Mouse (Mus musculus) right cerebral cortex, postnatal 14 days (tissue): ENCODE data around the gene Trappc10.

Source experiments
- DNase-seq: peaks from one replicate; pipeline ENCODE4 v3.0.0; 2022

Trappc10 gene

DNA sequence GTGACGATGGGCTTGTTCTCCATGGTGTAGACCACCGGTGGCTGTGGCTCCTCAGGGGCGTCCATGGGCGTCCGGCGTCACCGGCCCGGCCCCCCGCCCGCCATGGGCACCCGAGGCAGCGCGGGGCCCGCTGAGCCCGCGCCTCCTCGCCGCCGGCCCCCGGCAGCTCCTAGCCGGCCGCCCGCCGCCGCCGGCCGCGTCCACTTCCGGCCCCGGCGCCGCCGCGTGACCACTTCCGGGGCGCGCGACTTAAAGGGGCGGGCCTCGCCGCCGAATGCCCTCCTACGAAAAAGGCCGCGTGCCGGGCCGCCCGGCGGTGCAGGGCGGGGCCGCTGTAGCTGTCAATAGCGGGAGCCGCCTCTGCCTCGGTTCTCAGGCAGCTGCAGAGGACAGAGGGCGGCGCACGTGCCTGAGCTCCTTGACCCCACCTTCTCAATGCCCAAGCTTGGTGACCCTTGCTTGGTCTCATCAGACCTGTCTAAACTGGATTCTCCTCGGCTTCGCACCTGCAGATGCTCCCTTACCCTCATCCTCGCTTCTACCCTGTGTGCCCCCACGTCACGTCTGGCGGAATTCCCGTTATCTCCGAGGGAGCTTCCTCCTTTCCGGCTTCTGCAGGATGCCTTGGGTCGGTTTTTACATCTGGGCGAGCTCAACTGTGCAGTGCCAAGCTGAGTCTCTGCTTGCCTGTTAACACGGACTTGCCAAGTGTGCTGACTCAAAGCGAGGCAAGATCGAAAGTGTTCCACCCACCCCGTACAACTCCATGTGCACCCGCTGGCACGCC, at the start of gene Trappc10:
Gene Trappc10 (minus strand): TSS at position 204 of the 787 bp plus-strand sequence.
- DNase-seq: peak; percentile 86

DNA sequence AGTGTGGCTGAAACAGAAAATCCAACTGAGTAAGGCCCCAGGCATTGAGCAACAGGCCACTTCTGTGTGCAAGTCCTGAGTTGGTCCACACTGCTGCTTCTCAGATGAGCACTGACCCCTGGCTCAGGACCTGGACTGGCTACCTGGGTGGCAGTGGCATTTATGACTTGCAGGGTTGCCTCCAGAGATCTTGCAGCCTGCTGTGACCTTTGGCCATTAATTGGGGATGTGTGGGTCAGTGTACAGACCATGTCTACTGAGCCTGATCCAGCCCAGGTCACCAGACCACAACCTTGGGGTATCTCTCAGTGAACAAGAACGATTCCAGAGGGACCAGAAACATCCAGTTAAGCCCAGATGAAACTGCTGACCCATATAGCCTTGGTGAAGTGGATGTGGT, 49.1 kb upstream of the Trappc10 start:
- DNase-seq: no peak

DNA sequence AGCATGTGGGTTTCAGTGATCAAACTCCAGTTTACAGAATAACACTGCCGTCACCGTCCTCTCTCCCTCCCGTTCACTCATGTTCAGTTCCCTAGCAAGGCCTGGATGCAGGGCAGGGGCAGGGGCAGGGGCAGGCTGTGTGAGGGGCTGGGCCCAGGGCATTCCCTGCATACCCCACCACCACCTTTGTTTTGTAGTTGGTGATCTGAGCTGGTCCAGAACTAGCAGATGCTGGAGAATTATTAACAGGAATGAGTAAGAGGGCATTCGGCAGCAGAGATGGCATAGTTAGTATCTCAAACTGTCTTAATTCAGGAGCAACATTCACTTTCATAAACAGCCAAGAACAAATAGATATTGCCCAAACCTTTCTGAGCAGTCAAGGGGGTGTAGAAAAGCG, 47.9 kb upstream of the Trappc10 start:
- DNase-seq: no peak

DNA sequence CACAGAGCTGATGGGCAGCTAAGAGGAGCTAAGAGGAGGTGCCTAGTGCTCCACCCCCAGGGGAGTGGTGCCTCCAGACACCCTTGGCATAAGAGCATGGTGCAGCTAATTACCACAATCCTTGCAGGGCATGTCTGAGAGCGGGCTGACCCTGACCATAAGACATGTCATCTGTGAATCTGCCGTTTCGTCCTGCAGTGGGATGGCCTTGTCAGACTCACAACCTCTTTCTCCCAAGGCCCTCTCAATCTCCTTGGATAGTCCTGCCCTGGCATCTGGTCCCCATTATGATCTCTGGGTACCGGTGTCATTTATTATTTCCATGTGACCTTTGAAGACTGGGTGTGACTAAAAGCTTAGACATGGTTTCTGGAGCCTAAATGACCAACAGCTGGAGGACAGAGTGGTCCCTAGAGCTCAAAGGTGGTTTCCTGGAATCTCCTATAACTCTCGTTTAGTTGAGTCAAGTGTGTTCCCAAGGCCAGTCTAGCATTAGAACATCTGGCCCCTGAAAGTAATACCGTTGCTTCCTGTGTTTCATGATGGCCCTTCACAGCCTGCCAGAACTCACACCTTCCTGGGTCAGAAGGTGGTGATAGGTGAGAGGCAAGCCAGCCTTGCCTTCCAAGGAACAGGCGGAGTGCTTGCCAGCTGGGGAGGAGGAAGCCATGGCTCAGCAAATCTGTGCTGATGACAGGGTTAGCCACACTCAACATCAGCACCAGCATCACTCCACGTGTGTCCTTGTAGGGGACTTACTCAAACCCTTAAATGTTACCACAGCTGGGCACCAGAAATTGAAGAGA, 46.5 kb upstream of the Trappc10 start:
- no peak for DNase-seq

DNA sequence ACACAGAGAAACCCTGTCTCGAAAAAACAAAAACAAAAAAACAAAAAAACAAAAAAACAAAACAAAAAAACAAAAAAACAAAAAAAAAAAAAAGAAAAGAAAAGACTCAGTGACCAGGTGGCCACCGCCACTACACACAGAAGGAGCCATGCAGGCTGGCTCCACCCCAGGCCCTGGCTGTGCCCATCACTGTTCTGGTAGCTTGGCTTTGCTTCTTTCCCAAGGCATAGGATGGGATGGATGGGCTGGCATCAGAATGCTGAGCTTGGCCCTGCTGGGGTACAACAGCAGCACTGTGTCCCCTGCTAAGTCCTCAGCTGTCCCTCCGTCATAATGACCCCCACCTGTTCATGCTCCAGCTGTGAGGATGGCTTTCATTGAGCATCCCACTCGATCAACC, 44.5 kb upstream of the Trappc10 start:
- no peak for DNase-seq

DNA sequence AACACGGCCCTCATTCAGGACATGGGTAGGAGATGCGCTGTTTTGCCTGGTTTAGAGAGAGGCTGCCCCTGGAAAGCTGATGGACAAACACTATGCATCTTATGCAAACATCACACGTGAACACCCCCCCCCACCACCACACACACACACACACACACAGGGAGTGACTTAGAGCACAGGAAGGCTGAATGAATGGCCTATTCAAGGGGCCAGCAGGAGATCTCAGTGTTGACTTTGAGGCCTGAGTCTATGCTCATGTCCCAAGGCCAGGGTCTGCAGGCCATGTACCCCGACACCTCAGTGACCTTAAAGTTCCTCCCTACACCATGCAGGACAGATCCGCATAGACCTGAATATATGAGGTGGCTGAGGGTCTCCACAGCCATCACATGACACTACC, 43.7 kb upstream of the Trappc10 start:
- no peak for DNase-seq

DNA sequence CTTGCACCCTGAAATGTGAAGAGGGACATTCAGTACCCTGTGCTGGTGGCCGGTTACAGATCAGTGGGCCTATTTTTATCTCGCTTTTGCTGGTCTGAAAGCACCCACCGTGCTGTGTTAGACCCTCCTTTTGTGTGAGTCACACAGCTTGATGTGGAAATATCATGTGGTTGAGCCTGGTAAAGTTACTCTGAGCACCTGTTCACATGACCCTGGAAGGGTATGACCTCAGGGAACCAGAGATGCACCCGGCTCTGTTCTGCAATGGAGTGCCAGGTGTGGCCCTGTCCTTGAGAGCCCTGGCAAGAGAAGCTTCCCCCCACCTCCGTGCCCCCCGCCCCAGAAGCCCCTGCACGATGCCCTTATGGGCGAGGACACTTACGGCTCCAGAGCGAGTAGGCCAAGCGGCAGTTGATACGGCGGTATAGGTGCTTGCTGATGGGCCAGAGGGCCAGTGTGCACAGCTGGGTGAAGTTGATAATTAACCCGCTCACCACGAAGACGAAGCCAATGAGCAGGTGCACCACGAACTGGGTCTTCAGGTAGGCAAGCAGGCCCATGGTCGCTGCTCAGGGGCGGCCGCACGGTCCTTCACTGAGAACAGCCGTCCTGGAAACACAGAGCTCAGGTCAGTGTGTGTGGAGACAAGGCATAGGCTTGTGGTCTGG, 43.2 kb upstream of the Trappc10 start:
- DNase-seq: no peak

DNA sequence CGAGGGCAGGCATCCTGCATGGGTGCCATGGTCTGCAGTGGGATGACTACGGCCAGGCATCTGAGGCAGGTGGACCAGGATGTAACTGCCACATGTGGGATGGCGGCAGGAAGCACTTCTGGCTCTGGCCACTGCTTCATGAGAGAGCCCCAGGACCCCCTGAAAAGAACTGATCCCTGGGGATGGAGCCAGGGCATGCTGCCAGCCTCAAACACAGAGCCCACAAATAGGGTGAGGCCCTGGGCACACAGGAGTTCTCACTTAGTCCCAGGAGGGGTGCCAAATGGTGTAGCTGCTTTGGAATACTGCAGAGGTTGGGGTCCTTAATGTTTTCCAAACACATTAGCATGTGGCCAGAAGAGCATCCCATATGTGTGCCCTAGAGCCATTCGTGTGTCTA, 41.5 kb upstream of the Trappc10 start:
- no peak for DNase-seq

DNA sequence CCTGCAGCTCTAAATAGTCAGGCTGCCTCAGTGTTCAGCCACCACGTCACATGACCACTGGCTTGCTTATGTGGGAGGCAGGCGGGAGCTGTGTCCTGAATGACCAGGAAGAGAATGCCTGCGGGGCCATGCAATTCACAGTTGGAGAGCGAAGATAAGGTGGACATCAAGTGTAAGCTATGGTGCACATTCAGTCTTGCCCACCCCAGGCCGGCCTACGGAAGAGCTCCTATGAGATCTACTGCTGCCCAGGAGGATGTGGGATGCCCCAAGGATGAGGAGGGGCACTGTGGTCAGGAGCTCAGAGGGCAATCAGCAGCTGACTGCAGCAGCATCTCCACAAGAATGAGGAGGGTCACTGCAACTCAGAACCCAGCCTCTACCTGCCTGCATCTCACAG, 41.0 kb upstream of the Trappc10 start:
- DNase-seq: no peak

DNA sequence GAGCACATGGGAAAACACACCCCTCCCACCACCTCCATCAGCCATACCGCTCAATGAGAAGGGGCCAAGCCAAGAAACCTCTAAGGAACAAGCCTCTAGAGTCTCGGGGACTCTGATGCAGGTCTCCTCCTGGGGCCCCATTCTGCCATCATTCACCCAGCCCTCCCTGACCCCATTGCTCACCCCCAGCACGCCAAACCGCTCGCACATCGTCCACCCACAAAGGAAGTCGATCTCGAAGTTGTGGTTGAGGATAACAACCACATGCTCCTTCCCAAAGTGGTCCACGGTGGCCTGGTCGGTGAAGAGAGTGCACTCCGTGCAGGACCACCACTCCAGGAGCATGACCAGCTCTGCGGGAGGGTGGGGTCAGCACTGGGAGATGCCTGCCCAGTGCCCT, 40.4 kb upstream of the Trappc10 start:
- DNase-seq: no peak

DNA sequence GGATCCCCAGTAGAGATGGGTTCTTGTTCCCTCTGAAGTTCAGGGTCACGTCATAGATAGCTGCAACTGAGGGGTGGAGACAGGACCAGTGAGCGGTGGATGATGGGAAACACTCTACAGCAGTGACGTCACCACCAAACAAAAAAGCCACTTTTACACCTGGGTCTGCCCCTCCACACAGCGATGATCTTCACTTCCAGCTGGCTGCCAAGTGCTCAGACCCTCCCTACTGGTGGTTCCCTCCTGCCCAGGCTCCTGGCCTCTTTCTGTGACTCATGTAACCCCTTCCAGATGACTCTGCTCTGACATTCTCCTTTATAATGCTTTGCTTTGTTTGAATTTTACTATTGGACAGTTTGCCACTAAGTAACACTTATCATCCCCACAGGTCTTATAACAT, 38.0 kb upstream of the Trappc10 start:
- DNase-seq: no peak

DNA sequence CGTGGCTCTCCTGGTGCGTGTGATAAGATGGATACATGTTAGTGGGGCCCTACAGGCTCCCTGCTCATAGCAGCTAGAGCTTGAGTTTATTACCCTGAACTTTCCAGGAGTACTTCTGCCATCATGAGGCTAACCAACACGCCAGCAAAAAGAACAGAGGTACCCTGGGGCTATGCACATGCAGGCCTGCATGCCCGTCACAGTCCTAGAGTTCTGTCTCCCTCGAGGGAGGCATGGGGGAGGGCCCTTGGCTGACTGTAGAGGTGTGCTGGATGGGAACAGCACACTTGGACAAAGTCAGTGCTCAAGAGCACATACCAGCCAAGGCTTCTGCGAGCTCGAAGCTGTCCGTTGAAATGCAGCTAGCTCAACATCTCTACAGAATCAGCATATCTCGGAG, 36.0 kb upstream of the Trappc10 start:
- DNase-seq: no peak

DNA sequence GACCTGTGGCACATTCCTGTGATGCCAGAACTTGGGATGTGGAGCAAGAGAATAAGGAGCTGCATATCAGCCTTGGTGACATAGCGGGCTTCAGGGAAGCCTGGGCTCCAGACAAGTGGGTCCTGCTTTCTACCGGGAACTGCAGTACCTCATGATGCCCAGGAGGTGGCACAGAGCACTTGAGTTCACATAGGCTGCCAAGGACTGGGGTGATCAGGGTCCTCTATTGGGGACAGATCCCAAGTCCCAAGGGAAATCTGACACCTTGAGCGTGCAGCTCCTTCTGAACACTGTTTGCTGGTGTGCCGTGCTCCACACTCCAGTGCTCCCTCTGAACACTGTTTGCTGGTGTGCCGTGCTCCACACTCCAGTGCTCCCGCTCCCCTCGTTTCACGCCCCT, 34.8 kb upstream of the Trappc10 start:
- DNase-seq: peak; percentile 33

DNA sequence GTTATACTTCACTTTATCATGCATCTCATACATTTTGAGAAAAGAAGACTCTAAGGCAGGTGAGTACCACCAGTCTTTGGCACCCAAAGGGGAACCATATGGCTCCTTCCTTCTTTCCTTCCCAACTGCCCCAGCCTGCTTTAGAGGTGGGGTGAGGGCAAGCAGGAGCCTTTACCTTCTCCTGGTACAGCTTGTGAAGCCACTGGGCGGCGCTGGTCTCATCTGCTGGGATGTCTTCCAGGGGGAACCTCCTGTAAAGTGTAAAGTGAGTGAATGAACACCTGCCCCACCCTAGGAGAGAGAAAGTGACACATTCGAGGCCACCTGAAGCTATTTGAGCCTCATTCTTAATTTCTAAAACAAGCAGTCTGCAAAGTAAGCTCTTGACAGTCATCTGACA, 33.4 kb upstream of the Trappc10 start:
- DNase-seq: peak; percentile 37

DNA sequence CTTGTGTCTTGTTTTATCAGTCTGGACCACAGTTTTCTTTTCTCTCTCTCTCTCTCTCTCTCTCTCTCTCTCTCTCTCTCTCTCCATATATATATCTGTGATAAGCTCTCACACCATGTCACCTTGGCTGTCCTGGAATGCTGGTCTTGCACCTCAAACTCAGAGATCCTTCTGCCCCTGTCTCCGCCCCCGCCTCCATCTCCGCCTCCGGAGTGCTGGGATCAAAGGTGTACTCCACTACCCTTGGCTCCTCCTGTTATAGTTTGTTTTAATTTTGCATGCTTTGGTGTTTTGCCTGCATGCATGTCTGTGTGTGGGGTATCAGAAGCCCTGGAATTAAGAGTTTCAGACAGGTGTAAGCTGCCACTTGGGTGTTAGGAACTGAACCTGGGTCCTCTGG, 31.8 kb upstream of the Trappc10 start:
- no peak for DNase-seq

DNA sequence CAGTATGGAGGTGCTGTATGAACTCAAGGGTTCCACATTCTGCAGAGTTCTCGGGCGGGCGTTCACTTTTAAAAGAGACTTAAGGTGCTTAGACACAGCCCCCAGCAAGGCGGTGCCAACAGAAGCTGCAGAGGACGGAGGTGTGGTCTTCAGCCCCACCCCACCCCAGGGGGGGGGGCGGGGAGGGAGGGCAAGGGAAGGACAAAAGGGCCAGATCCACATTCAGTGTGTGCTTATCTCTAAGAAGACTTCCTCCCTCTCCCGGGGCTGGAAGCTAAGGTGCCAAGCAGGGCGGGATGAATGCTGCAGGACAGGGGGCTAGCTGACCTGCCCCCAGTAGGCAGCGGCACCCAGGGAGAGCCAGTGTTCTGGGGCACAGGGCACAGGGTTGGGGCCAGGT, 28.5 kb upstream of the Trappc10 start:
- DNase-seq: no peak

DNA sequence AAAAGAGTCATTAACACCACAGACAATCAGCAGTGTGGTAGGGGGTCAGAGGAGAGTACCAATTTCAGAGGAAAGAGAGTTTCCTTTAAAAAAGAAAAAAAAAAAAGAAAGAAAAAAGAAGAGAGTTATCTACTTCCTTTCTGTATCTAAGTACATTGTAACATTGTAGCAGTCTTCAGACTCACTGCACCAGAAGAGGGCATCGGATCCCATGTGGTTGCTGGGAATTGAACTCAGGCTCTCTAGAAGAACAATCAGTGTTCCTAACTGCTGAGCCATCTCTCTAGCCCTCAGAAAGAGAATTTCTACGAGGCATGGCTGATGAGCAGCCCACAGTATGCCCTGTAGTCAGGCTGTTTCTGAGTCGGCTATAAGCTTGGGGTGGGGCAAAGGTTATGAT, 21.4 kb upstream of the Trappc10 start:
- DNase-seq: no peak

DNA sequence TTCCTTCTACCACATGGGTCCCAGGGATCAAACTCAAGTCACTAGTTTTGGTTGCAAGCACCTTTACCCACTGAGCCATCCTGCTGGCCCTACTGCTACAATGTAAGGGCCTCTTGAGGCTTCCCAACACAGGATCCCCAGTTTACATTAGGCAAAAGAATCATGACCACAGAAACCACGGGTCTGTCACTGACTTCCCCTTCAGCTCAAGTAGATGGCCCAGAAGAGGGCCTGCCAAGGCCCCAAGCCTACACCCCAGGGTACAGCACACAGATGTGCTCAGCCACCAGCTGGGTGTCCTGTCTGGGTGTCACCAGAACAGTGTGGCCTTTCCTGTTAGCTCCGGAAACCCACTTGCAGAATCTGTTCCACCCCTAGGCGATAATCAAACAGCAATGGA, 20.3 kb upstream of the Trappc10 start:
- DNase-seq: no peak

DNA sequence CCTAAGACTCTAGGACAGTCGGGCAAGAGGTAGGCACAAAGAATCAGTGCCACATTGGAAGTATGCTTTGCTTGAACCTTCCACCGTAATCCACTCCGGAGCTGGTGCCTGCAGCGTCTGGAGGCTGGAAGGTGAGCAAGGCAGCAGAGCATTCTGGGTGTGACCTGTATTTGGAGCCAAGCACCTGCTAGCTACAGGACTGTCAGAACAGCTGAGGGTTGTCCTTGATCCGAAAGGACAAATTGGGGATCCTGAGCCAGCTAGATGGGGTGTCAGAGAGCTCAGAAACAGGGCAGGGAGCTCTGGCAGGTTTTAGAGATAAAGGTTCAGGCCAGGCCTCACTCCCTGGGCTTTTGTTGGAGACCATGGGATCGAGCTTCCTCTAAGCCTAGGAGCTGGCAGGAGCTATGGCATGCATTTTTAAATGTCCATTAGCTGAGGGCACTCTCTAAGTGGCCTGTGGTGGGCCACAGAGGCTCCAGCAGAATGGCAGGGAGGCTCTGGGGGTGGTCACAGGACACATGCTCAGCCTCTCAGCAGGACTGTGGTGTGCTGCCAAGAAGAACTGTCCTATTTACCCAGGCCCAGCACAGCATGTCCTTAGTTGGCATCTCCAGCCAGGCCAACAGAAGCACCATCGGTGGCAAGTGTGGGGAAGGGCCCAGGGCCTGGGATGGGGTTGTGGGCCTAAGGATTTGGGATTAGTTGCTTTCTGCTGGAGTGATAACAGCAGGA, 16.6 kb upstream of the Trappc10 start:
- no peak for DNase-seq

DNA sequence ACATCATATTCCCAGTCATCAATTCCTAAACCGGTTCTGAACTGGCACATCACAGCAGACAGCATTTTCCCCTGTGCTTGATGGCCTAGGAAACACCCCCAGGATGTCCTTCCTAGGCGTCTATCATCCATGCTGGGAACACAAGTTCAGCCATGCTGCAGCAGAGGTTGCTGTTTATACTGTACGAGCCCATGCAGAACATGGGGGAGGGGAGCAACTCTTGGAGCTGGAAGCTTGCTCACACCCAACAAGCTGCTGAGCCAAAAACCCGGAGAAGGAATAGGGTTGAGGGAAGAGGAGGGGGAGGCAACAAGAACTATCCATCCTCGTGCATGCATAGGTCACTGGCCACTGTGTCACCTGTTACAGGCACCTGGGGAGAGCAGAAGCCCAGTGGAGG, 15.9 kb upstream of the Trappc10 start:
- DNase-seq: no peak

DNA sequence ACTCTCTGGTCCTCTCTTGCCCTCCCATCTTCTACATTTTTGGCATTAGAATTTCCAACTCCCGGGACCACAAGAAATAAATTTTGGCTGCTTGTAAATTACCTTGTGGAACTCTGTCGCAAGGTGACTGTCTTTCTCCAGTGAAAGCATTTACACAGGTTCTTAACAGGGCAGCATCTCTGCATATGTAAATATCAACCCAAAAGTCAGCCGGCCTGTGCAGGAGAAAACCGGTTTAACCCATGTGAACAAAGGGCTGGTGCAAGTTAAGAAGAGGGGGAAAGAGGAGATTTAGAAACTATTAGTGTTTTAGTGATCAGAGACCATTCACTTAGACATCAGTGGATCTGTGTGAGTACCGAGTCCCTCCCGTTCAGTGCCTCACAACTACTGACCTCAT, 15.3 kb upstream of the Trappc10 start:
- no peak for DNase-seq

DNA sequence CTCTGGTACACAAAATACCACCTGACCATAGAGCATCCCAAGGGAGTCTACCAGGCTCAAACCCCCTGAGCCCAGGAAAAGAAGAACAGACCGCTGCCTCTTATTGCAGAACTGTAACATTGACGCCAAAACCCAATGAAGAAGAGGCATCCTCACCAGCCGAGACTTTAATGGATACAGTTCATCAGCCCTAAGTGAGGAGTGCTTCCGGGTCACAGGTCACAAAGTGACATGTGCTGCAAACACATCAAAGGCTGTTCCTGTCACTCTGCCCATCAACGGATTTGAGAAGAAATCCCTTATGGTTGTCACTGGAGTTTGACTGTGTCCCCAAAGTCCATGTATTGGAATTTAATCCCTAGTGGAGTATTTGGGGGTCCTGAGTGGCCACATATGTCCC, 14.8 kb upstream of the Trappc10 start:
- no peak for DNase-seq

DNA sequence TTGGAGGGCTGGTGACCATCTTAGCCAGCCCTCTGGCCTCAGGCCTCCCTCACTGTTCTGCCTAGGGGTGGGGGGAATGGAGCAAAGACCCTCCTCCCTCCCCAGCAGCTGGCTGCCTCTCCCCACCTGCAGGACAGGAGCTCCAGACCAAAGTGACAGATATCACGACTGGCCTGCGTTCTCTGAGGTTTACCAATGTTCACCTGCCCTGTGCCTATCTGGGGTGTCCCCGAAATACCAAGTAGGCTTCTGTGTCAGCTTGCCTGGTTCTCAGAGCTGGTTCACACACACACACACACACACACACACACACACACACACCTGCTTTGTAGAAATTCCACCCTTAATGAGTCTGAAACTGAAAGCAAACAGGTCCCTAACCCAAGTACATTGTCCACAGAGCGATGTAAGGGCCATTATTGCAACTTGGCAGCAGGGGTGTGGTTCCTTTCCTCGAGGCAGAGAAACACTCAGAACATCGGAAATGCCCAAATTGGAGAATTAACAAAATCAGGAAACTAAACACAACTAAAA, 13.8 kb upstream of the Trappc10 start:
- no peak for DNase-seq
